In genomic region chr4:126084382-126084781, GRCm38 (mm10) we compare ENCODE assay signal across 26 mouse cellular contexts.
"Had no signal": no experiment of that assay in that cellular context is flagged by ENCODE, and none has a peak within 500 bp of the region (broad histone marks: within the 10 kb centered on the region; RNA-seq: fewer than 3 reads in every experiment).

No protein-coding gene starts in this region.

- H3K27me3 ChIP-seq: heart, embryonic 13.5 days; heart, embryonic 15.5 days; hindbrain, embryonic 13.5 days; hindbrain, embryonic 15.5 days; kidney, embryonic 15.5 days; limb, embryonic 12.5 days; limb, embryonic 15.5 days; liver, embryonic 13.5 days; liver, embryonic 15.5 days had no signal

- H3K4me1 ChIP-seq: hindbrain, embryonic 13.5 days; hindbrain, embryonic 15.5 days; limb, embryonic 12.5 days had no signal

- H3K27ac ChIP-seq: heart, adult 2 months; heart, embryonic 13.5 days; heart, embryonic 15.5 days; hindbrain, embryonic 13.5 days; hindbrain, embryonic 15.5 days; hindbrain, postnatal 0 days; kidney, embryonic 15.5 days; kidney, postnatal 0 days; limb, embryonic 12.5 days; limb, embryonic 15.5 days; liver, embryonic 13.5 days; liver, embryonic 15.5 days had no signal

- H3K36me3 ChIP-seq: heart, embryonic 15.5 days; liver, embryonic 13.5 days; liver, embryonic 15.5 days had no signal

- H3K4me2 ChIP-seq: heart, embryonic 11.5 days; heart, embryonic 13.5 days; heart, embryonic 15.5 days; hindbrain, embryonic 13.5 days; hindbrain, embryonic 15.5 days; kidney, embryonic 15.5 days; limb, embryonic 12.5 days; limb, embryonic 15.5 days; liver, embryonic 13.5 days; liver, embryonic 15.5 days had no signal

- H3K4me3 ChIP-seq: heart, adult 2 months; heart, embryonic 13.5 days; heart, embryonic 15.5 days; hindbrain, embryonic 13.5 days; hindbrain, embryonic 15.5 days; kidney, embryonic 15.5 days; limb, embryonic 12.5 days; limb, embryonic 15.5 days; liver, embryonic 13.5 days; liver, embryonic 15.5 days had no signal

- DNase-seq: gastrocnemius, postnatal 25 days; heart, adult 11 months; heart, adult 2 months; heart, postnatal 14 days; heart, postnatal 36 days; kidney, adult 11 months; kidney, adult 2 months; kidney, adult 9 months; kidney, postnatal 14 days; kidney, postnatal 36 days; layer of hippocampus, adult 9-11 months; layer of hippocampus, postnatal 36 days; left cerebral cortex, postnatal 4 days; liver, embryonic 13.5 days had no signal

- H3K9me3 ChIP-seq: heart, embryonic 13.5 days; heart, embryonic 15.5 days; hindbrain, embryonic 13.5 days; hindbrain, embryonic 15.5 days; kidney, embryonic 15.5 days; limb, embryonic 12.5 days; limb, embryonic 15.5 days; liver, embryonic 13.5 days; liver, embryonic 15.5 days had no signal

- ATAC-seq: hindbrain, postnatal 0 days; intestine, embryonic 16.5 days had no signal

- H3K9ac ChIP-seq: heart, embryonic 13.5 days; heart, embryonic 15.5 days; hindbrain, embryonic 13.5 days; hindbrain, embryonic 15.5 days; kidney, embryonic 15.5 days; limb, embryonic 12.5 days; limb, embryonic 15.5 days; liver, embryonic 13.5 days; liver, embryonic 15.5 days had no signal
